Mouse (Mus musculus): ENCODE measurements at regions not wholly inside any gene's neighbourhood (a gene's known extent, or its start where the extent isn't known, plus 50 kb on each side); places are given as distances from the start of the nearest gene placed in this dataset.

GRCm38 (mm10) chr2:46370949-46371348, 1253.8 kb upstream of the Zeb2 start:
- TF ChIP-seq CTCF (IDR thresholded peaks at IDR 0.05; ENCODE audit: low read depth, low read length) (no peak), POLR2A (IDR thresholded peaks at IDR 0.05; ENCODE audit: borderline replicate concordance, low read depth, low read length) (no peak)

Measured in bone marrow macrophage, adult 2 months (primary cell).